Mouse (Mus musculus): ENCODE data around the gene Golga7b.

GRCm38 (mm10) chr19:42217374-42217763 lies 30.0 kb upstream of the Golga7b start:
- no peak for TF ChIP-seq POLR2A (IDR thresholded peaks at IDR 0.05; ENCODE audit: borderline replicate concordance, insufficient read depth, low read length)
- peak; percentile 93 for TF ChIP-seq CTCF (IDR thresholded peaks at IDR 0.05; ENCODE audit: borderline replicate concordance, insufficient read depth, low read depth, low read length)
